Mouse (Mus musculus) liver, postnatal 0 days (tissue): ENCODE measurements at regions not wholly inside any gene's neighbourhood (a gene's known extent, or its start where the extent isn't known, plus 50 kb on each side); places are given as distances from the start of the nearest gene placed in this dataset.

ENCODE experiments used
- CTCF ChIP-seq: sonication (generic); IDR thresholded peaks from 2 replicates; pipeline ENCODE4 v1.5.1; 2016; ENCODE audit warnings: antibody characterized with exemption, low read depth
- EP300 ChIP-seq: IDR thresholded peaks from 2 replicates; pipeline ENCODE4 v1.6.1; 2016; ENCODE audit warnings: antibody characterized with exemption, low read depth, mild to moderate bottlenecking

DNA sequence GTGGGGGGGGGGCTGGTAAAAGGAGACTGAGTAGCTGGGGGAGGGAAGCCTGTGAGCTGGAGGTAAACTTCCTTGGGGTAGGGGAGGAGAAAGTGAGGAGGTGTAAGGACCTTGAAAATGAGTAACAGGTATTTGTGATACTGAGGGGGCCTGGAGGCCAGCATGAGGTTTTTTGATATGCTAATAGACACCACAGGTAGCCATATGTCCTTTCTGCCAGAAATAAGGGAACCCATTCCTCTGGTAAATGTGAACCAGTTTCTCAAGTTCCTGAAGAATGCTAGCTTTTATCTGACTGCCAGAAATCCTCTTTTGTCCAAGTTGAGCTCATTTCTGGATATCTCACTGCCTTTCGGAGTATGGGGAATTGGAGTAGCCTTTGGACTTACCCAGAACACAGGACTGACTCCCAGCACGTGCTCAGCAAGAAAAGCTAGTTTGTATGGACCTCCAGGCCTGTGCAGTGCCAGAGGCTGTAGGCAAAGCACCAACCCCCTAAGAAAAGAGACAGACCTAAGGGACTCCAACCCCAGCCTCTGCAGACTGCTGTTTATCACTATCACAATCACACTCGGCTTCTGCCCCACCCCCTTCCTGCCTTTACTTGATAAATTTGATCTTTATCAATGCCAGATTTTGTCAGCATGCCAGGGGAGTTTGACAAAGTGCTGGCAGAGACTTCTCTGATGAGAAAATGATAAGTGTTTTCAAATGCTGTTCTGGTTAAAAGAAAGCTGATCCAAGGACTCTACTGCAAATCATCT, 552.0 kb upstream of the Intu start:
- TF ChIP-seq CTCF (no peak), EP300 (no peak)
